Mouse (Mus musculus): ENCODE results near the gene Cpsf3.

GRCm38 (mm10) chr12:21286243-21286622 is 1.0 kb downstream of the Cpsf3 start, which contains the start of gene Itgb1bp1:
- no peak for TF ChIP-seq CTCF (conservative IDR thresholded peaks at IDR 0.05; ENCODE audit: low read length)
- no peak for TF ChIP-seq NANOG (IDR thresholded peaks at IDR 0.05; ENCODE audit: borderline replicate concordance, low read length)
- no peak for TF ChIP-seq POU5F1 (IDR thresholded peaks at IDR 0.05; ENCODE audit: borderline replicate concordance, low read length)
